Mouse (Mus musculus) bone marrow macrophage, adult 2 months (primary cell): Measurements from ENCODE around the gene Camk2n2. TPM values are rescaled to one million over a fixed set of nuclear protein-coding genes. Genes with fewer than 3 reads are reported as not detected.

Experiments used
- H3K27ac ChIP-seq: 2 replicates; pipeline ENCODE4 v1.5.1; 2012; ENCODE audit warnings: low read depth, low read length; ENCODE audit not compliant: insufficient read depth
- H3K4me1 ChIP-seq: 2 replicates; pipeline ENCODE4 v1.6.1; 2012; ENCODE audit warnings: low read length; ENCODE audit not compliant: control insufficient read depth, insufficient read depth
- H3K4me3 ChIP-seq: 2 replicates; pipeline ENCODE4 v1.5.1; 2012; ENCODE audit warnings: mild to moderate bottlenecking, low read length, moderate library complexity; ENCODE audit not compliant: insufficient read depth
- CTCF ChIP-seq: IDR thresholded peaks from 2 replicates; pipeline ENCODE4 v1.5.1; 2012; ENCODE audit warnings: low read depth, mild to moderate bottlenecking, low read length, moderate library complexity
- POLR2A ChIP-seq: IDR thresholded peaks from 2 replicates; pipeline ENCODE4 v1.6.1; 2012; ENCODE audit warnings: mild to moderate bottlenecking, low read depth, low read length, borderline replicate concordance
- polyA plus RNA-seq: library from polyadenylated mRNA; stranded (reverse); fragments of >200 nt; gene quantifications from 2 replicates; pipeline ENCODE4 v1.2.4, GENCODE M21; 2012; ENCODE audit not compliant: missing spikeins, insufficient read depth, insufficient read length

Gene Camk2n2
- polyA plus RNA-seq, 1 experiment: 2.7 TPM

DNA sequence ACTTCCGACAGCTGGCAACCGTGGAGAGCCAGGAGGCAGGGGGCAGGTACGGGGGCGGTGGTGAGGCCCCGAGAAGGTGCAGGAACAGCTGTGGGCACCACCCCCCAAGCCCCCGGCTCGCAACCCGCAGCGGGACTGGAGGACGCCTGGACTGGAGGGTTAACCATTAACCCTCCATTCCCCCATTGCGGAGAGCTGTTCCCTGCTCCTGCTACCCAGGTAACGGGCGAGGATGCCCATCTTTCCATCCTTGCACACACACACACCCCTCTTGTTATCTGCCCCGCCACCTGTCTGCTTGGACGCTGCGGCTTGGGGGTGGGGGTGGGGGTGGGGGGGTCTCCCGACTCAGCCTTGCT is 30.4 kb downstream of the Camk2n2 start:
- Histone ChIP-seq H3K27ac (no peak overlapping the region), H3K4me3 (no peak overlapping the region), H3K4me1 (no peaks in the 10 kb centered on the region)
- TF ChIP-seq CTCF (no peak), POLR2A (no peak)

GRCm38 (mm10) chr16:20589939-20590679 is 31.0 kb downstream of the Camk2n2 start:
- TF ChIP-seq CTCF (no peak), POLR2A (no peak)
- Histone ChIP-seq H3K4me3 (peak overlapping the region; percentile 28), H3K4me1 (no peaks in the 10 kb centered on the region), H3K27ac (no peak overlapping the region)

DNA sequence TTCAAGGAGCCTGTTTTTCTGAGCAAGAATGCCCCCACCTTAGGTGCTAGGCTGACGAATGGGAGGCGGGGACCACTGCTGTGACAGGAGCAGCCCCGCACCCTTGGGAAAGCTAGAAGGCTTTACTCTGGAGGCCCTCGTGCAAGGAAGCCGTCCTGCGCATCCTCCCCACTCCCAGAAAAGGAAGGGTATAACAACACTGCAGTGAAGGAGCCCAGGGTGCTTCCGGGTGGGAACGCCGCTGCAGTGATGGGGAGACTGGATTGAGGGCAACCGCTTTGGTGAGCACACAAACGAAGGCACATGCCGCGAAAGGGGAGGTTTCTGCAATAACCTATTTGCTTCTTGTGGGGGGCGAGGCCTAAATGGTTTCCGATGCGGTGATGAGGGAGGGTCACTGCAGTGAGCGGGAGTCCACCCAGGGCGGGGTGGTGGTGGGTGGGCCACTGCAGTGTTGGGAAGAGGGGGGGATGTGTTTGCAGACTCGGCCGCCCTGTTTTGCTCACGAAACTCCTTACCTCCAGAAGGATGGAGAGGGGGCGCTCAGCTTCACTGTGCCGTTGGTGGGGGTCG is 31.6 kb downstream of the Camk2n2 start, which contains the start of gene Vwa5b2:
Gene Vwa5b2 (plus strand): TSS at position 106 of the 573 bp plus-strand sequence.
- H3K4me3 ChIP-seq: peak within 1 kb of the TSS; percentile 28

More for the DNA sequence above, 31.6 kb downstream of the Camk2n2 start, which contains the start of gene Vwa5b2:
- no peak for TF ChIP-seq CTCF
- TF ChIP-seq POLR2A: no peak
- H3K27ac ChIP-seq: no peak within 1 kb of the TSS
- no peaks in the 10 kb centered on the region for H3K4me1 ChIP-seq

Other genes with a start within 250 kb of the Camk2n2 start
- 132 and 133 TPM in 2 replicates for gene Abcc5, start 194.9 kb downstream of the Camk2n2 start, polyA plus RNA-seq
- gene Eif2b5, start 122.5 kb downstream of the Camk2n2 start, polyA plus RNA-seq: 23.9 and 25.9 TPM in 2 replicates
- 26.8 and 30.4 TPM in 2 replicates for gene Dvl3, start 104.3 kb downstream of the Camk2n2 start, polyA plus RNA-seq
- gene Ap2m1, start 85.8 kb downstream of the Camk2n2 start, polyA plus RNA-seq: 348 and 391 TPM in 2 replicates
- gene Abcf3, start 72.7 kb downstream of the Camk2n2 start, polyA plus RNA-seq: 53.5 and 74.8 TPM in 2 replicates
- not detected in 2 replicates for gene Vwa5b2, start 31.8 kb downstream of the Camk2n2 start, polyA plus RNA-seq
- 7.0 and 9.8 TPM in 2 replicates for gene Eef1akmt4, start 9.7 kb downstream of the Camk2n2 start, polyA plus RNA-seq
- gene Gm49333, start 9.7 kb downstream of the Camk2n2 start, polyA plus RNA-seq: not detected in 2 replicates
- 10.9 and 13.1 TPM in 2 replicates for gene Alg3, start 9.6 kb downstream of the Camk2n2 start, polyA plus RNA-seq
- not detected in 2 replicates for gene Ece2, start 8.5 kb upstream of the Camk2n2 start, polyA plus RNA-seq
- gene Psmd2, start 30.4 kb upstream of the Camk2n2 start, polyA plus RNA-seq: 147 and 191 TPM in 2 replicates
- gene Eif4g1, start 47.0 kb upstream of the Camk2n2 start, polyA plus RNA-seq: 101 and 119 TPM in 2 replicates
- 6.2 and 7.6 TPM in 2 replicates for gene Fam131a, start 72.0 kb upstream of the Camk2n2 start, polyA plus RNA-seq
- 10.1 and 17.5 TPM in 2 replicates for gene Polr2h, start 96.4 kb upstream of the Camk2n2 start, polyA plus RNA-seq
- 1.0 and 1.6 TPM in 2 replicates for gene Clcn2, start 96.5 kb upstream of the Camk2n2 start, polyA plus RNA-seq
- gene Chrd, start 111.8 kb upstream of the Camk2n2 start, polyA plus RNA-seq: not detected in 2 replicates
- gene Thpo, start 113.2 kb upstream of the Camk2n2 start, polyA plus RNA-seq: not detected in 2 replicates